Mouse (Mus musculus): Measurements from ENCODE around the gene Arl3. TPM values are rescaled to one million over a fixed set of nuclear protein-coding genes. Genes with fewer than 3 reads are reported as not detected.
"Not testable (repeated sequence)": the region's sequence is repeated elsewhere in the genome, so short reads cannot be mapped to it uniquely, and the experiment has no call there.

Arl3 gene
- polyA plus RNA-seq, 1 experiment from 2014 or later, result 85.4 TPM

DNA sequence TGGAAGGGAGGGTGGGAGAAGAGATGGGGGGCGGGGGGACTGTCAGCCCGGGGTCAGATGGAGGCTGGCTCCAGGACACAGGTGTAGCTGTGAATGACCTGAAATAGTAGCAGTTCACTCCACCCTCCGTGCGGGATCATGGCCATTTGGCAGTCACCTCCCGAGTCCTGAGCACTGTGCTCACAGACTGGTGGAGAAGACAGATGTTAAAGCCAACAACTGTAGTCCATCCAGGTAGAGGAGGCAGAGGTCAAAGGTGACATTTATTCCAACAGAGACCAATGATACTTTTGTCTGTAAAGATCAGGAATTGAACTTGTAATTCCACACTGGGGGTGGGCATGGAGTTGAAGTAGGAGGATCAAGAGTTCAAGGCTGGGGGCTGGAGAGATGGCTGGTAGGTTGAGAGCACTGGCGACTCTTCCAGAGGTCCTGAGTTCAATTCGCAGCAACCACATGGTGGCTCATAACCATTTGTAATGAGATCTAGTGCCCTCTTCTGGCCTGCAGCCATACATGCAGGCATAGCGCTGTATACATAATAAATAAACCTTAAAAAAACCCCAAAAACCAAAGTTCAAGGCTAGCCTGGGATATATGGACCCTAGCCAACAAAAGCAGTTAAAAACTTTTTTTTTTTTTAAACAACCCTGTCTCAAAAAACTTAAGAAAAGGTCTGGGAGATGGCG is 19.9 kb upstream of the Arl3 start:
- H3K27me3 ChIP-seq (ENCODE audit: insufficient read depth, low read length), result no peaks in the 10 kb centered on the region
- H3K4me3 ChIP-seq (ENCODE audit: low read depth, low read length), result no peak overlapping the region
- peaks cover 41% of the 10 kb centered on the region for H3K36me3 ChIP-seq (ENCODE audit: insufficient read depth)
- no peaks in the 10 kb centered on the region for H3K4me1 ChIP-seq (ENCODE audit: insufficient read depth)
- no peak for DNase-seq
- 91% methylated on average over 9 of the region's 9 CpGs for WGBS
- no peak overlapping the region for H3K27ac ChIP-seq (ENCODE audit: low read depth)
- H3K9ac ChIP-seq, result no peak overlapping the region
- no peak overlapping the region for H3K4me2 ChIP-seq
- no peaks in the 10 kb centered on the region for H3K9me3 ChIP-seq (ENCODE audit: low read depth, low read length)
- no peak for ATAC-seq (ENCODE audit: insufficient read depth)
- peak; percentile 40; the same call in 1 of the 2 replicates for TF ChIP-seq CTCF (IDR thresholded peaks at IDR 0.05; ENCODE audit: low read depth)

GRCm38 (mm10) chr19:46591575-46591974 is 18.6 kb upstream of the Arl3 start:
- Histone ChIP-seq H3K4me3 (ENCODE audit: low read depth, low read length) (no peak overlapping the region), H3K4me1 (ENCODE audit: insufficient read depth) (no peaks in the 10 kb centered on the region), H3K9me3 (ENCODE audit: low read depth, low read length) (no peaks in the 10 kb centered on the region), H3K27ac (ENCODE audit: low read depth) (no peak overlapping the region), H3K27me3 (ENCODE audit: insufficient read depth, low read length) (no peaks in the 10 kb centered on the region), H3K9ac (no peak overlapping the region), H3K36me3 (ENCODE audit: insufficient read depth) (peaks cover 45% of the 10 kb centered on the region), H3K4me2 (no peak overlapping the region)
- TF ChIP-seq CTCF (IDR thresholded peaks at IDR 0.05; ENCODE audit: low read depth), result no peak
- WGBS, result 80% methylated on average over 6 of the region's 6 CpGs
- ATAC-seq (ENCODE audit: insufficient read depth), result no peak
- DNase-seq, result no peak

DNA sequence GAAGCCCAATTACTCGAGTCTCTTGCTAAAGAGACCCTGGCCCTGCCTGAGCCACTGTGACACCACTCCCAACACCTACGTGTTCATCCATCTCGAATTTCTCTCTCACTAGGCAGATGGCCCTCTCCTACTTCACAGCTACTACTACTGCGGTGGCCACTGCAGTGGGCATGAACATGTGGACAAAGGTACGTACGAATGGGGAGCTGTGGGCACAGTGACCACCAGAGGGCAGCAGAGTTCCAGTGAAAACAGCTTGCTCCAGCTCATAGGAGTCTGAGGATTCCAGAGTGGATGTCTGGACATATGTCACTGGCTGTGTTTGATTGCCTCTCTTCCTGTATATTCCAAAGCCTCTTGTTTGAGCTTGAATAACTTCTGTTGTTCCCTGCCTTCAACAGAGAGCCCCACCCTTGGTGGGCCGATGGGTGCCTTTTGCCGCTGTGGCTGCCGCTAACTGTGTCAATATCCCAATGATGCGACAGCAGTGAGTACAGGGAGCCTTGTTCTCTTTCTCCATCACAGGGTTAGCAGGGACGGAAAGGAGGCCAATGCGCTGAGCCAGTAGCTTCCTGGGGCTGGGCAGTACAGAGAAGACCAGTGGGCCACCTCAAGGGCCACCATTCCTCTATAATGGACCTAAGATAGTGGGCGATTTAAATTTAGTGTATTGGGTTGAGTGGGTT is 15.0 kb upstream of the Arl3 start:
- Histone ChIP-seq H3K9me3 (ENCODE audit: low read depth, low read length) (no peaks in the 10 kb centered on the region), H3K9ac (no peak overlapping the region), H3K4me2 (no peak overlapping the region), H3K27ac (ENCODE audit: low read depth) (no peak overlapping the region), H3K27me3 (ENCODE audit: insufficient read depth, low read length) (no peaks in the 10 kb centered on the region), H3K4me3 (ENCODE audit: low read depth, low read length) (no peak overlapping the region), H3K4me1 (ENCODE audit: insufficient read depth) (no peaks in the 10 kb centered on the region), H3K36me3 (ENCODE audit: insufficient read depth) (peaks cover 41% of the 10 kb centered on the region)
- ATAC-seq (ENCODE audit: insufficient read depth) (peak; percentile 78), DNase-seq (peak; percentile 95)
- peak; percentile 99 for TF ChIP-seq CTCF (IDR thresholded peaks at IDR 0.05; ENCODE audit: low read depth)
- 58% methylated on average over 13 of the region's 13 CpGs for WGBS

DNA sequence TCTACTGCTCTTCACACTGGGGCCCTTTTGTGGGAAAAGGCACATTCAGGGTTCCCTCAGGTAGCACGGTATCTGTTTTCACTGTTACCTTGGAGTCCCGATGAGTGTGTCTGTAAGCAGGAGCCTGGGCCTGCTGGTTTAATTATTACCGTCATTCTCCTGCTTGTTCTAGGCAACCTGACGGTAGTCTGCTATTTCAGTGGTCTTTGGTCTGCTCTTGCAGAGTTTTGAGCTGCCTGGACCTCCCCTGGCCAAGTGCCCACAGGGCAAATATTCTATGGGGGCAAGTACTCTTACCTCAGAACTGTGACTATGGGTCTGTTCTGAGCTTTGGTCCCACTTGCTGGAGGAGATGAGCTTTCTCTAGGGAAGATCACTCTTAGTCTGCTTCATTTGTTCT is 2.2 kb upstream of the Arl3 start:
- H3K4me2 ChIP-seq, result peak overlapping the region; percentile 25; the same call in 1 of the 2 replicates
- H3K9ac ChIP-seq, result no peak overlapping the region
- H3K9me3 ChIP-seq (ENCODE audit: low read depth, low read length), result no peaks in the 10 kb centered on the region
- H3K4me1 ChIP-seq (ENCODE audit: insufficient read depth), result 0 out of 2 replicates have a peak, but pooled peaks cover 7% of the 10 kb centered on the region
- no peak for TF ChIP-seq CTCF (IDR thresholded peaks at IDR 0.05; ENCODE audit: low read depth)
- no peak for ATAC-seq (ENCODE audit: insufficient read depth)
- peak; percentile 22 for DNase-seq
- 60% methylated on average over 4 of the region's 4 CpGs for WGBS
- H3K36me3 ChIP-seq (ENCODE audit: insufficient read depth), result no peaks in the 10 kb centered on the region
- peak overlapping the region; percentile 54; the same call in 1 of the 2 replicates for H3K27ac ChIP-seq (ENCODE audit: low read depth)
- H3K4me3 ChIP-seq (ENCODE audit: low read depth, low read length), result no peak overlapping the region
- no peaks in the 10 kb centered on the region for H3K27me3 ChIP-seq (ENCODE audit: insufficient read depth, low read length)

GRCm38 (mm10) chr19:46573990-46574389 is 992 bp upstream of the Arl3 start:
- Histone ChIP-seq H3K4me3 (ENCODE audit: low read depth, low read length) (peak overlapping the region; percentile 61), H3K4me2 (peak overlapping the region; percentile 80), H3K4me1 (ENCODE audit: insufficient read depth) (0 out of 2 replicates have a peak, but pooled peaks cover 7% of the 10 kb centered on the region), H3K9me3 (ENCODE audit: low read depth, low read length) (no peaks in the 10 kb centered on the region), H3K27ac (ENCODE audit: low read depth) (no peak overlapping the region), H3K36me3 (ENCODE audit: insufficient read depth) (no peaks in the 10 kb centered on the region), H3K9ac (peak overlapping the region; percentile 67), H3K27me3 (ENCODE audit: insufficient read depth, low read length) (no peaks in the 10 kb centered on the region)
- ATAC-seq (ENCODE audit: insufficient read depth) (no peak), DNase-seq (no peak)
- 29% methylated on average over 6 of the region's 6 CpGs for WGBS
- no peak for TF ChIP-seq CTCF (IDR thresholded peaks at IDR 0.05; ENCODE audit: low read depth)

DNA sequence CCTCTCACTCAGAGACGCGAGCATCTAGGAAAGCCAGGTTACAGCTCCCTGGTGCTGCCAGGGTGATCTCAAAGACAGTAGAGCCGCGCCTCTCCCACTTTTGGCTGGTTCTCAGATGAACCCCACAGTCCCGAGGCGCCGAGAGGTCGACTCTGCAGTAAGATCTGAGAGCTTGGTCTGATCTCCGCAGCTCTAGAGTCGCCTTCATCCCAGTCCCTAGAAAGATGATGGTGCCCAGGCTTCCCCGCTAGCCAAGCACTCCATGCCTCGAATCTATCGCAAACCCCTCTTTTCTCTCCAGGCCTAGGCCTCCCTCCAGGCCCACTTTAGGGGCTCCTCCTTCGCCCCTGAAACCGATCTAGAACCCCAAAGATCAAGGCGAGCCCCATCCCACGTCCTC is 450 bp downstream of the Arl3 start:
- DNase-seq, result peak; percentile 54
- WGBS, result under 1% methylated on average over 17 of the region's 17 CpGs
- no peak for TF ChIP-seq CTCF (IDR thresholded peaks at IDR 0.05; ENCODE audit: low read depth)
- Histone ChIP-seq H3K27me3 (ENCODE audit: insufficient read depth, low read length) (no peaks in the 10 kb centered on the region), H3K27ac (ENCODE audit: low read depth) (peak overlapping the region; percentile 58; the same call in 1 of the 2 replicates), H3K9ac (peak overlapping the region; percentile 56), H3K9me3 (ENCODE audit: low read depth, low read length) (no peaks in the 10 kb centered on the region), H3K4me1 (ENCODE audit: insufficient read depth) (0 out of 2 replicates have a peak, but pooled peaks cover 7% of the 10 kb centered on the region), H3K4me3 (ENCODE audit: low read depth, low read length) (peak overlapping the region; percentile 61), H3K36me3 (ENCODE audit: insufficient read depth) (no peaks in the 10 kb centered on the region), H3K4me2 (peak overlapping the region; percentile 69)
- ATAC-seq (ENCODE audit: insufficient read depth), result peak; percentile 52

- peak; percentile 42 for DNase-seq
- no peak for ATAC-seq (ENCODE audit: insufficient read depth)
- H3K27me3 ChIP-seq (ENCODE audit: insufficient read depth, low read length), result no peaks in the 10 kb centered on the region
- no peaks in the 10 kb centered on the region for H3K9me3 ChIP-seq (ENCODE audit: low read depth, low read length)
- 11% methylated on average over 10 of the region's 10 CpGs for WGBS
- no peaks in the 10 kb centered on the region for H3K36me3 ChIP-seq (ENCODE audit: insufficient read depth)
- peak overlapping the region; percentile 56 for H3K9ac ChIP-seq
- peak overlapping the region; percentile 61 for H3K4me3 ChIP-seq (ENCODE audit: low read depth, low read length)
- H3K4me1 ChIP-seq (ENCODE audit: insufficient read depth), result 0 out of 2 replicates have a peak, but pooled peaks cover 7% of the 10 kb centered on the region
- peak; percentile 21; the same call in 1 of the 2 replicates for TF ChIP-seq CTCF (IDR thresholded peaks at IDR 0.05; ENCODE audit: low read depth)
- H3K4me2 ChIP-seq, result peak overlapping the region; percentile 69
- H3K27ac ChIP-seq (ENCODE audit: low read depth), result no peak overlapping the region
Measured at GRCm38 (mm10) chr19:46571878-46572244, 1.1 kb downstream of the Arl3 start.

DNA sequence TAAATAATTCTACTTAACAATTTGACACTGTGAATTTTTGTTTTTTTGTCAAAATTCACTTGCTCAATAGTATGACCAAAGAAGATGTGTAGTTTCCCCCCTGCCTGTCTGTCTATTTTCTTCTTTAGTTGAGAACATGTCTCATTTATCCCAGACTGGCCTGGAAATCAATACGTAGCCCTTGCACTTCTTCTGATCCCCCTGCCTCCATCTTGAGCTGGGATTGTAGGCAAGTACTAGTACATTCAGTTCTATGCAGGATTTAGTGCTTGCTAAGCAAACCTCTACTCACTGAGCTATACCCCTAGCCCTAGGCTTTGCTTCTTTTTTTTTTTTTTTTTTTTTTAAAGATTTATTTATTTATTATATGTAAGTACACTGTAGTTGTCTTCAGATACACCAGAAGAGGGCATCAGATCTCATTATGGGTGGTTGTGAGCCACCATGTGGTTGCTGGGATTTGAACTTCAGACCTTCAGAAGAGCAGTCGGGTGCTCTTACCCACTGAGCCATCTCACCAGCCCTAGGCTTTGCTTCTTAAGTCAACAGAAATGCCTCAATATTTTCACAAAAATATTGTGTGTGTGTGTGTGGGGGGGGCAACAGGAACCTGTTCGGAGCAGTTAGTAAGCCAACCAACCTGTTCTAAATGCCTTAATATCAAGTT is 1.7 kb downstream of the Arl3 start:
- Histone ChIP-seq H3K9ac (peak overlapping the region; percentile 56; the same call in 1 of the 2 replicates), H3K4me3 (ENCODE audit: low read depth, low read length) (peak overlapping the region; percentile 61), H3K4me2 (peak overlapping the region; percentile 69)
- H3K27ac ChIP-seq (ENCODE audit: low read depth); ATAC-seq (ENCODE audit: insufficient read depth); H3K36me3 ChIP-seq (ENCODE audit: insufficient read depth); H3K27me3 ChIP-seq (ENCODE audit: insufficient read depth, low read length); H3K9me3 ChIP-seq (ENCODE audit: low read depth, low read length); H3K4me1 ChIP-seq (ENCODE audit: insufficient read depth): not testable (repeated sequence)
- WGBS, result 62% methylated on average over 3 of the region's 3 CpGs
- DNase-seq, result peak; percentile 5

Data from lung, embryonic 14.5 days (tissue).